Mouse (Mus musculus): ENCODE measurements around the gene Gale. TPM values are rescaled to one million over a fixed set of nuclear protein-coding genes. Genes with fewer than 3 reads are reported as not detected.

The Gale gene
- total and polyA plus RNA-seq, 2 experiments from 2014 or later: 32.1 to 34.4 TPM

DNA sequence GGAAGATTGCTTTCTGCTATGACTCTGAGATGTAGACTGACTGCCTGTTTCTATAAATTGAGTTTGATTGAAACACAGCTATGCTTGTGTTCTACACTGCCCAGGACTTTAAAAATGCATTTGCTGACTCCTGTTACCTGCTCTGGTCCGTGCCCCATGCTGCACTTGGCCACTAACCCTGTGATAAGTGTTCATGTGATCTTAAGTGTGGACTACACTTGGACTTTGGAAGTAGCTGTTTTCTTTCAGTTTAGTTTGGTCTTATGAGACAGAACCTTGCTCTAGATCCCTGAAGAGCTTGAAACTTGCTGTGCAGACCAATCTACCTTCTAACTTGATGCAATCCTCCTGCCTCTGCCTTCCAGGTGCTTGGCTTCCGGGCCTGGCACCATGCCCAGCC, 39.1 kb upstream of the Gale start:
- Histone ChIP-seq H3K27ac (ENCODE audit: low read depth, low read length) (no peak overlapping the region), H3K4me3 (ENCODE audit: low read depth, low read length) (no peak overlapping the region), H3K9me3 (ENCODE audit: low read length) (no peaks in the 10 kb centered on the region), H3K27me3 (ENCODE audit: insufficient read depth, low read length) (no peaks in the 10 kb centered on the region), H3K36me3 (ENCODE audit: insufficient read depth) (no peaks in the 10 kb centered on the region; the same call in 1 of the 2 replicates), H3K9ac (no peak overlapping the region), H3K4me1 (ENCODE audit: insufficient read depth) (peaks cover 7% of the 10 kb centered on the region; the same call in 1 of the 2 replicates), H3K4me2 (ENCODE audit: low read depth) (no peak overlapping the region)
- ATAC-seq (no peak), DNase-seq (no peak)
- WGBS: 89% methylated on average over 2 of the region's 2 CpGs
- no peak for TF ChIP-seq CTCF (IDR thresholded peaks at IDR 0.05; ENCODE audit: low read depth)

DNA sequence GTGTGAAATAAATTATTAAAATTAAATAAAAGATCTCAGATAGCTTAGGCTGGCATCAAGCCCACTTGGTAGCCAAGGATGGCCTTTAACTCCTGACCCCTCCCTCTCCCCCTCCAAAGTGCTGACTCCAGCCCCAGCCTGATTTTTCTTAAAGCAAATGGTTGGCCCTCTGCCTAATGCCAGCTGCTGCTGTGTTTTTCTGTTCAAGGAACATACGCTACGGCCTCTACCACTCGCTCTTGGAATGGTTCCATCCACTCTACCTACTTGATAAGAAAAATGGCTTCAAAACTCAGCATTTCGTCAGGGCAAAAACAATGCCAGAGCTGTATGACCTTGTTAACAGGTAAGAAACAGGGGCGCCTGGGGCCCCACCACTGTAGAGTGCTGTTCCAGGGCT, 38.2 kb upstream of the Gale start:
- no peak for TF ChIP-seq CTCF (IDR thresholded peaks at IDR 0.05; ENCODE audit: low read depth)
- DNase-seq (no peak), ATAC-seq (no peak)
- 78% methylated on average over 5 of the region's 5 CpGs for WGBS
- no peak overlapping the region for H3K4me3 ChIP-seq (ENCODE audit: low read depth, low read length)
- H3K4me2 ChIP-seq (ENCODE audit: low read depth): no peak overlapping the region
- H3K36me3 ChIP-seq (ENCODE audit: insufficient read depth): peaks cover 3% of the 10 kb centered on the region
- no peak overlapping the region for H3K27ac ChIP-seq (ENCODE audit: low read depth, low read length)
- no peaks in the 10 kb centered on the region for H3K27me3 ChIP-seq (ENCODE audit: insufficient read depth, low read length)
- H3K9me3 ChIP-seq (ENCODE audit: low read length): no peaks in the 10 kb centered on the region
- H3K9ac ChIP-seq: no peak overlapping the region
- H3K4me1 ChIP-seq (ENCODE audit: insufficient read depth): peaks cover 7% of the 10 kb centered on the region; the same call in 1 of the 2 replicates

DNA sequence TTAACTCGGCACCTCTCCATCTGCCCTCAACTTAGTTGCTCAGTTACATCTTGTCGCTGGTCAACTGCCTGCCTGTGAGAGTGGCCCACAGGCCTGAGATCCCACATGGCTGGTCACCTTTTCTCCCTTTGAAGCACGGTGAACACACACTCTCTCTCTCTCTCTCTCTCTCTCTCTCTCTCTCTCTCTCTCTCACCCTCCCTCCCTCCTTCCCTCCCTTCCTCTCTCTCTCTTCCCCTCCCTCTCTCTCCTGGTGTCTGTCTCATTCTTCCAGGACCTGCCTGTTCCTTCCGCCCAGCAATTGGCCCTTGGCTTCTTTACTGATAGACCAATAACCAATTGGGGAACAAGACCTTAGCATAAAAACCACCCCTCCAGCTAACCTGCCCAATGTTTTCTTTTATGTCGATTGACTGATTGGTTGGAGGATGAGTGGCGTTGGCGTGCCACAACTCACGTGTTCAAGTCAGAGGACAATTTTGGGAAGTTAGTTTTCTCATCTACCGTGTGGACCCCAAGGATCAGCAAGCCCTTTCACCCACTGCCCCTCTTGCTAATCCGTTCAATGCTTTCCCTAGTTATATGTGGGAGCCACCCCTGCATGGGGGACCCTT, 37.2 kb upstream of the Gale start:
- H3K9me3 ChIP-seq (ENCODE audit: low read length): no peaks in the 10 kb centered on the region
- H3K36me3 ChIP-seq (ENCODE audit: insufficient read depth): peaks cover 5% of the 10 kb centered on the region
- no peak overlapping the region for H3K4me3 ChIP-seq (ENCODE audit: low read depth, low read length)
- WGBS: 91% methylated on average over 10 of the region's 10 CpGs
- H3K27ac ChIP-seq (ENCODE audit: low read depth, low read length): no peak overlapping the region
- ATAC-seq (no peak), DNase-seq (no peak)
- H3K4me1 ChIP-seq (ENCODE audit: insufficient read depth): peaks cover 6% of the 10 kb centered on the region; the same call in 1 of the 2 replicates
- H3K9ac ChIP-seq: no peak overlapping the region
- no peak overlapping the region for H3K4me2 ChIP-seq (ENCODE audit: low read depth)
- no peaks in the 10 kb centered on the region for H3K27me3 ChIP-seq (ENCODE audit: insufficient read depth, low read length)
- TF ChIP-seq CTCF (IDR thresholded peaks at IDR 0.05; ENCODE audit: low read depth): no peak

DNA sequence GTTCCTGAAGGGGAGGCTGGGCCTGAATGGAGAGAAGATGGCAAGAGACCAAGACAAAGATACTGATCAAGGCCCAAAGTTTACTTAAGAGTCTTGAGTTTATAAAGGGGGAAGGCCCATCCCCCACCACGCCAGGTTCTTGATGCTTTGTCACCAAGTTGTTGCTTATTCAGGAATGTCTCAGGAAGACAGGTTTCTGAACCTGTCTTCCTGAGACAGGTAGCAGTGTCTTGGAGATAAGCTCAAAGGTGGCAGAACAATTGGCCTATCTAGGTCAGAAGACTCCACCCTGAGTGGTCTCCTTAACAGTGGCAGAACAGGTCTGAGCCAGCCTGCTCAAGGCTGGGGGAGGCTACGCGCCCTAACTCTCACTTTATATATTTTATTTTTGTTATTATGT, 36.7 kb upstream of the Gale start:
- WGBS: 98% methylated on average over 3 of the region's 3 CpGs
- peaks cover under 1% of the 10 kb centered on the region; the same call in 1 of the 2 replicates for H3K4me1 ChIP-seq (ENCODE audit: insufficient read depth)
- no peak overlapping the region for H3K27ac ChIP-seq (ENCODE audit: low read depth, low read length)
- peaks cover 7% of the 10 kb centered on the region for H3K36me3 ChIP-seq (ENCODE audit: insufficient read depth)
- H3K27me3 ChIP-seq (ENCODE audit: insufficient read depth, low read length): no peaks in the 10 kb centered on the region
- ATAC-seq (no peak), DNase-seq (no peak)
- H3K9me3 ChIP-seq (ENCODE audit: low read length): no peaks in the 10 kb centered on the region
- no peak overlapping the region for H3K4me2 ChIP-seq (ENCODE audit: low read depth)
- no peak overlapping the region for H3K9ac ChIP-seq
- TF ChIP-seq CTCF (IDR thresholded peaks at IDR 0.05; ENCODE audit: low read depth): no peak
- no peak overlapping the region for H3K4me3 ChIP-seq (ENCODE audit: low read depth, low read length)

DNA sequence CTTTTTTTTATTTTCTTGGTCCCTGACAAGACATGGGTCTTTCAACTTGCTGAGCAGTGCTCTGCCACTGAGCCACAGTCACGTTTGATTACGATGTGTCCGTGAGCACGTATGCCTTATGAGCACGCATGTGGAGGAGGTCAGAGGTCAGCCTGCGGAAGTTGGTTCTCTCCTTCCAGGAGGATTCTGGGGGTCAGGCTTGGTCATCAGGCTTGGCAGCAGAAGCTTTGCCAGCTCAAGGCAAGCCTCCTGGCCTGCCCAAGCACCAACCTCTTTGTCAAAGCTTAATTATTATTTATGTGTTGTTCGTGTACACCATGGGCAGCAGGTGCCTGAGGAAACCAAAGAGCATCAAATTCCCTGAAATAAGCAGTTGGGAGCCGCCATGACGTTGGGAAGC, 35.2 kb upstream of the Gale start:
- WGBS: 82% methylated on average over 9 of the region's 9 CpGs
- Histone ChIP-seq H3K4me3 (ENCODE audit: low read depth, low read length) (no peak overlapping the region), H3K9ac (no peak overlapping the region), H3K27me3 (ENCODE audit: insufficient read depth, low read length) (no peaks in the 10 kb centered on the region), H3K9me3 (ENCODE audit: low read length) (no peaks in the 10 kb centered on the region), H3K27ac (ENCODE audit: low read depth, low read length) (no peak overlapping the region), H3K4me1 (ENCODE audit: insufficient read depth) (no peaks in the 10 kb centered on the region), H3K4me2 (ENCODE audit: low read depth) (no peak overlapping the region), H3K36me3 (ENCODE audit: insufficient read depth) (peaks cover 17% of the 10 kb centered on the region)
- no peak for DNase-seq
- no peak for ATAC-seq
- TF ChIP-seq CTCF (IDR thresholded peaks at IDR 0.05; ENCODE audit: low read depth): no peak

DNA sequence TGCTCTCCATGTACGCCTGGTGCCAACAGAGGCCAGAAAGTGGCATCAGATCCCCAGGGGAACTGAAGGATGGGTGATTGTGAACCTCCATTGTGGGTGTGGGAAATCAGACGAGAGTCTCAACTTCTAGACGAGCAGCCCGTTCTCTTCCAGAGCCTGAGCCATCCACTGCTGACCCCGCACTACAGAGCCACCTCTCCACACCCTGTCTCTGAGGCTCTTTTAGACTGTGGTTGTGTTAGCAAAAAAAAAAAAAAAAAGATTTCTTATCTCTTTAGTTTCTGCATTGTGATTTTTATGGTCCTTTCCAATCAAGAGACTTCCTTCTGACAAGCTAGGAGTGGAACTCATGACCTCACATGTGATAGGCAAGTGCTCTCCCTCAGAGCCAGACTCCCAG, 34.1 kb upstream of the Gale start:
- H3K9me3 ChIP-seq (ENCODE audit: low read length): no peaks in the 10 kb centered on the region
- H3K27ac ChIP-seq (ENCODE audit: low read depth, low read length): no peak overlapping the region
- ATAC-seq (no peak), DNase-seq (no peak)
- no peaks in the 10 kb centered on the region for H3K27me3 ChIP-seq (ENCODE audit: insufficient read depth, low read length)
- H3K36me3 ChIP-seq (ENCODE audit: insufficient read depth): peaks cover 26% of the 10 kb centered on the region
- no peak overlapping the region for H3K9ac ChIP-seq
- no peaks in the 10 kb centered on the region for H3K4me1 ChIP-seq (ENCODE audit: insufficient read depth)
- WGBS: 90% methylated on average over 5 of the region's 5 CpGs
- no peak overlapping the region for H3K4me2 ChIP-seq (ENCODE audit: low read depth)
- no peak overlapping the region for H3K4me3 ChIP-seq (ENCODE audit: low read depth, low read length)
- no peak for TF ChIP-seq CTCF (IDR thresholded peaks at IDR 0.05; ENCODE audit: low read depth)

DNA sequence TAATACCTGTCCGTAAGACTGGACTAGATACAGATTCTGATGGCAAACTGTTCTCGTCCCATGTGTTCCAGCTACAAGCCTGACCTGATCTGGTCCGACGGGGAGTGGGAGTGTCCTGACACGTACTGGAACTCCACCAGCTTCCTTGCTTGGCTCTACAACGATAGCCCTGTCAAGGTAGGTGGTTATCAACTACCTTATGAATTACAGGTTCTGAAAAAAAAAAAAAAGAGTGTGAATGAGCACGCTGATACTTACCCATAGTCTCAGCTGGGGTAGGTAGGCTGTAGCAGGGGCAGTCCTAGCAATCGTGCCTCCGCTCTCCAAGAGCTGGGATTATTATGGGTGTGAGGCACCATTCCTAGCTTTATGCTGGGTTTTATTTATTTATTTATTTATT, 33.7 kb upstream of the Gale start:
- Histone ChIP-seq H3K27me3 (ENCODE audit: insufficient read depth, low read length) (no peaks in the 10 kb centered on the region), H3K36me3 (ENCODE audit: insufficient read depth) (peaks cover 30% of the 10 kb centered on the region), H3K9me3 (ENCODE audit: low read length) (no peaks in the 10 kb centered on the region), H3K4me1 (ENCODE audit: insufficient read depth) (no peaks in the 10 kb centered on the region), H3K9ac (no peak overlapping the region), H3K27ac (ENCODE audit: low read depth, low read length) (no peak overlapping the region), H3K4me3 (ENCODE audit: low read depth, low read length) (no peak overlapping the region), H3K4me2 (ENCODE audit: low read depth) (no peak overlapping the region)
- ATAC-seq: no peak
- WGBS: 91% methylated on average over 9 of the region's 9 CpGs
- DNase-seq: no peak
- no peak for TF ChIP-seq CTCF (IDR thresholded peaks at IDR 0.05; ENCODE audit: low read depth)

Measured in forebrain, postnatal 0 days (tissue).